Mouse (Mus musculus) B cell, adult 67 days (primary cell): ENCODE measurements around the gene Prl3d2. TPM values are rescaled to one million over a fixed set of nuclear protein-coding genes. Genes with fewer than 3 reads are reported as not detected.

ENCODE experiments used
- total RNA-seq, 2 experiments: library from RNA; stranded (reverse); gene quantifications; 4 replicates each; pipeline ENCODE4 v1.2.4; 2023

The Prl3d2 gene
- not detected for total RNA-seq

GRCm38 (mm10) chr13:27121398-27121797 is at the start of gene Prl3d2:
Gene Prl3d2, plus strand, starts transcription at chr13:27121698.

DNA sequence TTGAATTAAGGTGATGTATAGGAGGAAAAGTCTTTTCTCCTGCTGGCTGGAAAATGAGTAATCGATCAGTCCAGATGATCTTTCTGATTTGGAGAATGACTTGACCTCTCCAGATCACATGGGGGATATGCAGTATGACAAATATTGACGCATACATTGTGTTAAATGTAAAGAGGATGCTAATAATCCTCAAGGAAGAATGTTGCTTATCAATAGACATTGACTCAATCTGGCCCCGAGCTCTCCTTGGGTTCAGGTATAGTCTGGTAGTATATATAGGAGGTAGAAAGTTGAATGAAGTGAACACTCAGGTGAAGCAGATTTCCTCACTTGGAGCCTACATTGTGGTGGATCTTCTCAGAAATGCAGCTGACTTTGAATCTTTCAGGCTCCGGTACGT is 27.6 kb upstream of the Prl3d2 start, which contains the start of gene Prl3d1:
Gene Prl3d1 (plus strand): TSS at position 301 of the 400 bp plus-strand sequence.

GRCm38 (mm10) chr13:27156490-27156889 is 35.0 kb downstream of the Prl3d2 start, which contains the start of gene Prl3d3:
Gene Prl3d3, plus strand, starts transcription at chr13:27156790.

Other genes starting within 250 kb of the Prl3d2 start
- not detected for gene Prl, start 64.1 kb upstream of the Prl3d2 start, total RNA-seq
- not detected for gene Prl3d1, start 27.5 kb upstream of the Prl3d2 start, total RNA-seq
- gene Prl3d3, start 35.1 kb downstream of the Prl3d2 start, total RNA-seq, result not detected
- gene Prl3c1, start 75.0 kb downstream of the Prl3d2 start, total RNA-seq, result not detected
- gene Prl3b1, start 120.1 kb downstream of the Prl3d2 start, total RNA-seq, result not detected
- gene Prl3a1, start 137.7 kb downstream of the Prl3d2 start, total RNA-seq, result not detected
- gene Prl6a1, start 190.9 kb downstream of the Prl3d2 start, total RNA-seq, result not detected
- gene Prl8a2, start 224.0 kb downstream of the Prl3d2 start, total RNA-seq, result not detected